Mouse (Mus musculus): Measurements from ENCODE around the gene Ralgds.

- TF ChIP-seq CTCF (IDR thresholded peaks at IDR 0.05): no peak
- TF ChIP-seq EP300 (IDR thresholded peaks at IDR 0.05; ENCODE audit: insufficient read depth, low read depth, low read length): no peak
Observed at GRCm38 (mm10) chr2:28583651-28584050, 70.7 kb downstream of the Ralgds start, which contains the start of gene Gtf3c5.
